Mouse (Mus musculus): ENCODE measurements at regions not wholly inside any gene's neighbourhood (a gene's known extent, or its start where the extent isn't known, plus 50 kb on each side); places are given as distances from the start of the nearest gene placed in this dataset.

DNA sequence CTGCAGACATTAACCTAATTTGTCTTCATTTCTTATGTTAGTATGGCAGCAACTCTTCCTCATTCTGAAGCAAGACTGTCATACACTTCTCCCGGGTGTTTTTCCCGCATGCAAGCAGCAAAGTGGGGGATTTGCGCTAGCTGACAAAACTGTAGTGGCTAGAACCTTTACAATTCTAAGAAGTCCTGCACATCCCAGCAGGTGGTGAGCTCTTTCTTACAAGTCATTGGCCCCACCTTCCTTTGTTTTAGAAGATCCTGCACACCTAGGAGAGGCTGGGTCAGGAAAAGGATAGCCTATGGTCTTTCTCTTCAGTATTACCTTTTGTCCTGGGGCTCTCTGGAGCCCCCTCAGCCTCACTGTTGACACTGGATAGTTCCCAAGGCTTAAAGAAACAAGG is 134.5 kb upstream of the Camk1g start:
- TF ChIP-seq POLR2A (IDR thresholded peaks at IDR 0.05; ENCODE audit: extremely low read depth, insufficient read depth, low read length) (no peak), CTCF (IDR thresholded peaks at IDR 0.05; ENCODE audit: extremely low read depth, insufficient read depth, low read length) (no peak)

All from cortical plate, adult 2 months (tissue).